Mouse (Mus musculus) bone marrow, adult 2 months (tissue): ENCODE results near the gene Eif4e3.

ENCODE experiments used
- CTCF ChIP-seq: fragments of 200-500 bp; IDR thresholded peaks from 2 replicates; pipeline ENCODE4 v1.5.1; 2011; ENCODE audit warnings: low read length, control low read depth; ENCODE audit not compliant: control insufficient read depth, insufficient read depth
- POLR2A ChIP-seq: fragments of 200-500 bp; IDR thresholded peaks from 2 replicates; pipeline ENCODE4 v1.6.1; 2011; ENCODE audit warnings: low read depth, mild to moderate bottlenecking, control low read depth, low read length, borderline replicate concordance; ENCODE audit not compliant: control insufficient read depth

- TF ChIP-seq CTCF (no peak), POLR2A (no peak)
Observed at GRCm38 (mm10) chr6:99644386-99644785, 22.2 kb downstream of the Eif4e3 start.
